Mouse (Mus musculus): ENCODE measurements around the gene Mbip. TPM values are rescaled to one million over a fixed set of nuclear protein-coding genes. Genes with fewer than 3 reads are reported as not detected.

The Mbip gene
- total and polyA plus RNA-seq, 2 experiments from 2014 or later, result 18.3 to 33.8 TPM

DNA sequence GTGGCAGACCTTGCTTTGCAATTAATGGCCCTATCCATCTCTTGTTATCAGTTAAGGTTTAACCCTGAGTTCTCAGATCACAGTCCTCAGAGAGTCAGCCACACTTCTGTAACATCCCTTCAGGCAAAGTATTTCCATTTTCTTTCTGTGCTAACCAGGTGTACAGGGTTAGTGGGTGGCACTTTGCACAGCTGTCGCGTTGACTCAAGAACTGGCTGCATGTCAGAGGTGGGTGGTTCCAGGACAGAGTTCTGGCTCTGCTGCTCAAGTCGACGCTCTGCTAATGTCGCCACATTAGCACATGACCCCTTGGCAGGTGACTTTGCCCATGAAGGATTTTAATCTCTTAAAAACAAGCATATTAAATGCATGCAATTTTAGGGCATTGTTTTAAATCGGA is 39.9 kb downstream of the Mbip start:
- DNase-seq (ENCODE audit: low spot score) (no peak), ATAC-seq (ENCODE audit: low FRiP score) (no peak)
- TF ChIP-seq CTCF (IDR thresholded peaks at IDR 0.05), result no peak
- H3K36me3 ChIP-seq (ENCODE audit: insufficient read depth, low read length), result no peaks in the 10 kb centered on the region
- no peak overlapping the region for H3K4me2 ChIP-seq (ENCODE audit: low read depth, low read length, poor library complexity, severe bottlenecking)
- H3K9ac ChIP-seq (replicated peaks; ENCODE audit: low read length, poor library complexity, severe bottlenecking), result no peak overlapping the region
- H3K4me1 ChIP-seq (ENCODE audit: insufficient read depth, low read length), result no peaks in the 10 kb centered on the region
- WGBS, result 79% methylated on average over 6 of the region's 6 CpGs
- no peak overlapping the region for H3K4me3 ChIP-seq (ENCODE audit: low read depth, low read length)
- no peaks in the 10 kb centered on the region for H3K27me3 ChIP-seq (ENCODE audit: insufficient read depth, low read length)
- no peak overlapping the region for H3K27ac ChIP-seq (ENCODE audit: low read depth, low read length)
- no peaks in the 10 kb centered on the region for H3K9me3 ChIP-seq (ENCODE audit: low read length)

GRCm38 (mm10) chr12:56302321-56303017 is 43.2 kb downstream of the Mbip start:
- DNase-seq (ENCODE audit: low spot score) (no peak), ATAC-seq (ENCODE audit: low FRiP score) (no peak; the same call in 1 of the 2 replicates)
- Histone ChIP-seq H3K4me2 (ENCODE audit: low read depth, low read length, poor library complexity, severe bottlenecking) (peak overlapping the region; percentile 71), H3K27ac (ENCODE audit: low read depth, low read length) (no peak overlapping the region), H3K36me3 (ENCODE audit: insufficient read depth, low read length) (no peaks in the 10 kb centered on the region), H3K27me3 (ENCODE audit: insufficient read depth, low read length) (no peaks in the 10 kb centered on the region), H3K4me1 (ENCODE audit: insufficient read depth, low read length) (no peaks in the 10 kb centered on the region), H3K4me3 (ENCODE audit: low read depth, low read length) (peak overlapping the region; percentile 39), H3K9me3 (ENCODE audit: low read length) (no peaks in the 10 kb centered on the region), H3K9ac (replicated peaks; ENCODE audit: low read length, poor library complexity, severe bottlenecking) (peak overlapping the region; percentile 55; the same call in 1 of the 2 replicates)
- no peak for TF ChIP-seq CTCF (IDR thresholded peaks at IDR 0.05)
- WGBS, result 37% methylated on average over 4 of the region's 4 CpGs

- TF ChIP-seq CTCF (IDR thresholded peaks at IDR 0.05), result no peak
- H3K4me2 ChIP-seq (ENCODE audit: low read depth, low read length, poor library complexity, severe bottlenecking), result peak overlapping the region; percentile 71
- no peaks in the 10 kb centered on the region for H3K27me3 ChIP-seq (ENCODE audit: insufficient read depth, low read length)
- no peaks in the 10 kb centered on the region for H3K4me1 ChIP-seq (ENCODE audit: insufficient read depth, low read length)
- DNase-seq (ENCODE audit: low spot score) (peak; percentile 41), ATAC-seq (ENCODE audit: low FRiP score) (peak; percentile 58; the same call in 1 of the 2 replicates)
- H3K9ac ChIP-seq (replicated peaks; ENCODE audit: low read length, poor library complexity, severe bottlenecking), result peak overlapping the region; percentile 55
- WGBS, result 5% methylated on average over 27 of the region's 27 CpGs
- H3K27ac ChIP-seq (ENCODE audit: low read depth, low read length), result no peak overlapping the region
- H3K9me3 ChIP-seq (ENCODE audit: low read length), result no peaks in the 10 kb centered on the region
- no peaks in the 10 kb centered on the region for H3K36me3 ChIP-seq (ENCODE audit: insufficient read depth, low read length)
- H3K4me3 ChIP-seq (ENCODE audit: low read depth, low read length), result peak overlapping the region; percentile 39
Measured at GRCm38 (mm10) chr12:56301487-56302293, 44.0 kb downstream of the Mbip start.

DNA sequence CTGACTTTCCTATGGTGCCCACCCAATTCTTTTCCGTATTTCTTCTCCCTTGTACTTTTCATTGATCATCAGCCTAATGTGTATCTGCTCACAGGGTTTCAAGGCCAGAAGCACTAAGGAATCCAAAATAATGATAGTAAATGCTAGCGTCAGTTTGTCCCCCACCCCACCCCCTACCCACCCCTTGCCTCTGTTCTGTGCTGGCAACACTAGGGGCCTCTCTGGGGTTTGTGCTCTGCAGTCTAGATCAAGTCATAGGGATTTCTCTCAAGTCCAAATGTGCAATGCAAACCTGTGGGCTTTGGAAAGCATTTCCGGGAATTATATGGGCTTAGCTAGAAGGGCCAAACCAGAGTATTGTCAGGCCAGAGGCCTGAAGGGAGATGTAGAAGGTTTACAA is 46.1 kb downstream of the Mbip start:
- no peaks in the 10 kb centered on the region for H3K4me1 ChIP-seq (ENCODE audit: insufficient read depth, low read length)
- DNase-seq (ENCODE audit: low spot score) (no peak), ATAC-seq (ENCODE audit: low FRiP score) (no peak)
- no peaks in the 10 kb centered on the region for H3K36me3 ChIP-seq (ENCODE audit: insufficient read depth, low read length)
- no peak for TF ChIP-seq CTCF (IDR thresholded peaks at IDR 0.05)
- WGBS, result 78% methylated on average over 3 of the region's 3 CpGs
- H3K9ac ChIP-seq (replicated peaks; ENCODE audit: low read length, poor library complexity, severe bottlenecking), result no peak overlapping the region
- H3K27me3 ChIP-seq (ENCODE audit: insufficient read depth, low read length), result no peaks in the 10 kb centered on the region
- H3K4me2 ChIP-seq (ENCODE audit: low read depth, low read length, poor library complexity, severe bottlenecking), result no peak overlapping the region
- H3K4me3 ChIP-seq (ENCODE audit: low read depth, low read length), result no peak overlapping the region
- H3K9me3 ChIP-seq (ENCODE audit: low read length), result no peaks in the 10 kb centered on the region
- no peak overlapping the region for H3K27ac ChIP-seq (ENCODE audit: low read depth, low read length)

- TF ChIP-seq CTCF (IDR thresholded peaks at IDR 0.05), result no peak
Measured at GRCm38 (mm10) chr12:56298919-56299318, 46.8 kb downstream of the Mbip start.

More at GRCm38 (mm10) chr12:56298919-56299318, 46.8 kb downstream of the Mbip start:
- H3K27me3 ChIP-seq (ENCODE audit: insufficient read depth, low read length), result no peaks in the 10 kb centered on the region
- H3K4me1 ChIP-seq (ENCODE audit: insufficient read depth, low read length), result no peaks in the 10 kb centered on the region
- no peak for DNase-seq (ENCODE audit: low spot score)
- no peak overlapping the region for H3K27ac ChIP-seq (ENCODE audit: low read depth, low read length)
- no peaks in the 10 kb centered on the region for H3K9me3 ChIP-seq (ENCODE audit: low read length)
- H3K4me3 ChIP-seq (ENCODE audit: low read depth, low read length), result no peak overlapping the region
- no peaks in the 10 kb centered on the region for H3K36me3 ChIP-seq (ENCODE audit: insufficient read depth, low read length)
- no peak overlapping the region for H3K9ac ChIP-seq (replicated peaks; ENCODE audit: low read length, poor library complexity, severe bottlenecking)
- WGBS, result 48% methylated on average over 1 of the region's 1 CpGs
- no peak for ATAC-seq (ENCODE audit: low FRiP score)
- H3K4me2 ChIP-seq (ENCODE audit: low read depth, low read length, poor library complexity, severe bottlenecking), result no peak overlapping the region

All from midbrain, postnatal 0 days (tissue).